Mouse (Mus musculus) intestine, embryonic 15.5 days (tissue): ENCODE measurements around the gene Cirbp. TPM values are rescaled to one million over a fixed set of nuclear protein-coding genes. Genes with fewer than 3 reads are reported as not detected.

Source experiments
- ATAC-seq: fragments of 200-750 bp; cut with Nextera tagmentation; 2 replicates; pipeline ENCODE4 v1.8.0; 2017; ENCODE audit warnings: moderate TSS enrichment, moderate library complexity
- H3K27ac ChIP-seq: fragments of 300-500 bp; sonication (generic); 2 replicates; pipeline ENCODE4 v1.5.1; 2015; ENCODE audit warnings: mild to moderate bottlenecking, inconsistent platforms
- H3K27me3 ChIP-seq: fragments of 300-500 bp; sonication (generic); replicated peaks from 2 replicates; pipeline ENCODE4 v1.6.1; 2015; ENCODE audit warnings: inconsistent platforms
- H3K36me3 ChIP-seq: fragments of 300-500 bp; sonication (generic); 2 replicates; pipeline ENCODE4 v1.6.1; 2015; ENCODE audit warnings: inconsistent platforms
- H3K4me1 ChIP-seq: fragments of 300-500 bp; sonication (generic); replicated peaks from 2 replicates; pipeline ENCODE4 v1.6.1; 2015; ENCODE audit warnings: inconsistent platforms
- H3K4me2 ChIP-seq: fragments of 300-500 bp; sonication (generic); replicated peaks from 2 replicates; pipeline ENCODE4 v1.6.1; 2015; ENCODE audit warnings: mild to moderate bottlenecking, inconsistent platforms
- H3K4me3 ChIP-seq: fragments of 300-500 bp; sonication (generic); replicated peaks from 2 replicates; pipeline ENCODE4 v1.5.1; 2015; ENCODE audit warnings: inconsistent platforms
- H3K9ac ChIP-seq: fragments of 300-500 bp; sonication (generic); 2 replicates; pipeline ENCODE4 v1.6.1; 2015; ENCODE audit warnings: inconsistent platforms
- H3K9me3 ChIP-seq: fragments of 300-500 bp; sonication (generic); 2 replicates; pipeline ENCODE4 v1.6.1; 2016; ENCODE audit warnings: inconsistent platforms
- WGBS: fragments of 180-500 bp; shearing (Covaris S2); methylation state at CpG from one replicate; pipeline ENCODE4 v1.1.7; 2015; 5-methylcytosine and 5-hydroxymethylcytosine counted together
- polyA plus RNA-seq: library from polyadenylated mRNA; unstranded; fragments of >200 nt; fragmentation: Nextera tagmentation; extraction: Ambion mirVana; gene quantifications from 2 replicates; pipeline ENCODE4 v1.2.1, GENCODE M21; 2015

The Cirbp gene
- polyA plus RNA-seq, 1 experiment from 2014 or later, result 83.9 TPM

GRCm38 (mm10) chr10:80131316-80131951 lies 34.4 kb upstream of the Cirbp start:
- H3K36me3 ChIP-seq, result peaks cover 50% of the 10 kb centered on the region
- peak overlapping the region; percentile 2; the same call in 1 of the 2 replicates for H3K4me3 ChIP-seq
- peak overlapping the region; percentile 33 for H3K4me2 ChIP-seq
- no peaks in the 10 kb centered on the region; the same call in 1 of the 2 replicates for H3K27me3 ChIP-seq
- peak overlapping the region; percentile 51 for H3K27ac ChIP-seq
- H3K9me3 ChIP-seq, result no peaks in the 10 kb centered on the region
- WGBS, result 23% methylated on average over 55 of the region's 55 CpGs
- 0 out of 2 replicates have a peak overlapping the region, but pooled peaks have one; percentile 20 for H3K9ac ChIP-seq
- peaks cover 30% of the 10 kb centered on the region for H3K4me1 ChIP-seq
- no peak for ATAC-seq

DNA sequence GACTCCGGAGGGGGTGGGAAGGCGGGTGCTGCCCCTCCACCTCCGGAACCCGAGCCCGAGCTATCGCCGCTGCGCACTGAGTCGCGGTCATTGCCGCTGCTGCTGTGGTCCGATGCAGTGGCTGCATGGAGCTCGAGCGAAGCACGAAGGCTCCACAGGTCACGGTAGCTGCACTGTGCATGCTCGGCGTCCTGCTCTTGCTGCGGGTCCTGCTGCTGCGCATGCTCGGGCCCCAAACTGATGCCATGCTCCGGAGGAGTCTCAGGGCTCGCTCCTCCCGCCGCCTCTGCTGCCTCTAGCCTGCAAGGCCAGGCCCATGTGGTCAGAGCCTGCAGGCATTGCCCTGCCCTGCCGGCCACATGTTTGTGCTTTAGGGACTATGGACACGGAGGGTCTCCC lies 33.8 kb upstream of the Cirbp start:
- WGBS, result 60% methylated on average over 27 of the region's 27 CpGs
- no peak for ATAC-seq
- peaks cover 48% of the 10 kb centered on the region for H3K36me3 ChIP-seq
- H3K9ac ChIP-seq, result no peak overlapping the region
- no peaks in the 10 kb centered on the region for H3K9me3 ChIP-seq
- peak overlapping the region; percentile 2; the same call in 1 of the 2 replicates for H3K4me3 ChIP-seq
- H3K27ac ChIP-seq, result no peak overlapping the region; the same call in 1 of the 2 replicates
- H3K4me2 ChIP-seq, result peak overlapping the region; percentile 33
- H3K27me3 ChIP-seq, result peaks cover 5% of the 10 kb centered on the region
- H3K4me1 ChIP-seq, result peaks cover 35% of the 10 kb centered on the region

DNA sequence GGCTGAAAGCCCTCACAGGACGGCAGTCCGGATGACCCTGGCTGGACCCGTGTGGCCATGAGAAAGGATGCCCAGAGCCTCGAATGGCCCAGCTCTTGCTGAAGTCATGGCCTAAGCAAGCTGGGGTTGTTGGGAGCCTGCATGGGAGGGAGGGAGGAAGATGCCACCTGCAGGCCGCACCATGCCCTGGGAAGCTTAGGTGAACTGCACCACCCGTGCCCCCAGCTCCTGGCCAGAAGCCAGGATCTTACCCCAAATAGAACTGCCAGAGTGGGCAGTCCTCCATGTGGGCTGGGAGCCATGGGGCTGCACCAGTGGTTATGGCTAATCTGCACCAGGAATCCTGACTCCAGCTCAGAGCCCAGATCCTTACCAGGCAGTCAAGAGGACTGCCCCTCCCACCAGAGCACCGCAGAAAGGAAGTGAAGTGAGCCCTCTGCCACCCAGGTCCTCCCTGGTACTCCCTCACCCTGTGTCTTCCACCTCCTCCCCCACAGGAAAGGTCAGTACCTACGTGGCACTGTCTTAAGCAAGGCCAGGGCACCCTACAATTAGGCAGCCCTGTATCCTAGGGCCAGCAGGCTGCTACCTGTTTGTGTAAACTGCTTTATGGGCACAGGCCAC lies 32.4 kb upstream of the Cirbp start:
- peaks cover 13% of the 10 kb centered on the region for H3K27me3 ChIP-seq
- H3K9me3 ChIP-seq, result no peaks in the 10 kb centered on the region
- WGBS, result 74% methylated on average over 8 of the region's 8 CpGs
- H3K27ac ChIP-seq, result no peak overlapping the region
- H3K4me3 ChIP-seq, result no peak overlapping the region
- ATAC-seq, result no peak
- H3K9ac ChIP-seq, result no peak overlapping the region
- H3K36me3 ChIP-seq, result peaks cover 35% of the 10 kb centered on the region
- no peak overlapping the region for H3K4me2 ChIP-seq
- H3K4me1 ChIP-seq, result peaks cover 49% of the 10 kb centered on the region

GRCm38 (mm10) chr10:80134421-80134820 lies 31.4 kb upstream of the Cirbp start:
- H3K4me1 ChIP-seq, result peaks cover 56% of the 10 kb centered on the region
- H3K9me3 ChIP-seq, result no peaks in the 10 kb centered on the region
- peaks cover 16% of the 10 kb centered on the region for H3K27me3 ChIP-seq
- no peak overlapping the region for H3K27ac ChIP-seq
- no peak overlapping the region for H3K4me2 ChIP-seq
- no peak for ATAC-seq
- WGBS, result 89% methylated on average over 9 of the region's 9 CpGs
- H3K9ac ChIP-seq, result no peak overlapping the region; the same call in 1 of the 2 replicates
- no peak overlapping the region for H3K4me3 ChIP-seq
- peaks cover 25% of the 10 kb centered on the region for H3K36me3 ChIP-seq

DNA sequence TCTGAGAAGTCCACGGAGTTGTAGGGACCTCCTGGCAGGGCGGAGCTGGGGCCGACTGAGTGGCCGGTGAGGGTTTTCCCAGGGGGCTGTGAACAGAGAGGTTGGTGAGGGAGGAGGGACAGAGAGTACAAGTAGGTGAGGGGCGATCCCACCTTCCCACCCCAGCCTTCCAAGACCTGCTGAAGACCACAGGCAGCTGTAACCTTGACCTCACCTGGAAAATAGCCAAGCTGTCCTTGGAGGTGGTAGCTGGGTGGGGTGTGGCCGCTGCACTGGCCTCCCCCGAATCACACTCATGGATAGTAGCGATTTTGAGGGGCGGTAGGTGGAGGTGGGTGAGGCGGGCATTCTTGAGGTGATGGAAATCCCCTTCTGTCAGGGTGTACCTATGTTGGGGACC lies 30.6 kb upstream of the Cirbp start:
- no peak overlapping the region for H3K4me2 ChIP-seq
- H3K27ac ChIP-seq, result no peak overlapping the region
- H3K36me3 ChIP-seq, result peaks cover 18% of the 10 kb centered on the region
- no peak overlapping the region for H3K4me3 ChIP-seq
- H3K27me3 ChIP-seq, result peaks cover 16% of the 10 kb centered on the region
- H3K9me3 ChIP-seq, result no peaks in the 10 kb centered on the region
- no peak overlapping the region for H3K9ac ChIP-seq
- 79% methylated on average over 10 of the region's 10 CpGs for WGBS
- no peak for ATAC-seq
- peaks cover 54% of the 10 kb centered on the region for H3K4me1 ChIP-seq

- no peak for ATAC-seq
- H3K36me3 ChIP-seq, result peaks cover 14% of the 10 kb centered on the region
- peaks cover 51% of the 10 kb centered on the region for H3K4me1 ChIP-seq
- no peaks in the 10 kb centered on the region for H3K9me3 ChIP-seq
- no peak overlapping the region for H3K4me2 ChIP-seq
- H3K4me3 ChIP-seq, result no peak overlapping the region
- H3K27me3 ChIP-seq, result peaks cover 16% of the 10 kb centered on the region
- H3K9ac ChIP-seq, result no peak overlapping the region
- WGBS, result 77% methylated on average over 1 of the region's 1 CpGs
- no peak overlapping the region for H3K27ac ChIP-seq
Observed at GRCm38 (mm10) chr10:80135641-80136040, 30.1 kb upstream of the Cirbp start.

- Histone ChIP-seq H3K9ac (peak overlapping the region; percentile 38; the same call in 1 of the 2 replicates), H3K27ac (no peak overlapping the region), H3K9me3 (no peaks in the 10 kb centered on the region), H3K4me3 (peak overlapping the region; percentile 64), H3K27me3 (peaks cover 16% of the 10 kb centered on the region), H3K4me1 (peaks cover 50% of the 10 kb centered on the region), H3K4me2 (peak overlapping the region; percentile 98), H3K36me3 (peaks cover 14% of the 10 kb centered on the region)
- 23% methylated on average over 40 of the region's 49 CpGs for WGBS
- ATAC-seq, result no peak
Observed at GRCm38 (mm10) chr10:80136179-80136951, 29.4 kb upstream of the Cirbp start.

DNA sequence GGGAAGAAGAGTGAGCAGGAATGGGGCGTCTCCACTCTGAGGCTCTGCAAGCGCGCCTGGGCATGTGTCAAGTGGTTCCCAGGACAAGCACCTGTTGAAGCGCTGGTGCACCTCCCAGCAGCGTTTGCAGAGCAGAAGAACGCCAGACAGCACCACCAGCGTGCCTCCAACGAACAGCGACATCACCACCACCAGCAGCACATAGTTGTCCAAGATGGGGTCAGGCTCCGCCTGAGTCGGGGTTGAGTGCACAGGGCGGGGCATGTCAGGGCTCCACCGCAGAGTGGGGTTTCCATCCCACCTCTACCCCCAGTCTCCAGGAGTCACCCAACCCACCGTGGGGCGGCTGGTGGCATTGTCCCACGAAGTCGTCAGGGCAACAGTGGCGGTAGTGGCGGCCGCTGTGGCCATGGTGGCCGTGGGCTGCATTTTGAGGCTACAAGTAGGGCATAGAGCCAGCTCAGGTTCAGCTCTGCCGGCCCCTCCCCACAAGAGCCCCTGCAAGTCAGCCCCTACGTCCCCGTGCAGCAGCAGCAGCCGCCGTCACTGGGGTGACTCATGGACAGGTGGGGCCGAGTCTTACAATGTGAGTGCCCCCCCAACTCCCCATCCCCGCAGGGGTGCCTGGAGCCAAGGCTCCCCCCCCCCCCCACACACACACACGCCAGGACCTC lies 28.7 kb upstream of the Cirbp start:
- H3K4me2 ChIP-seq, result peak overlapping the region; percentile 98
- peaks cover 16% of the 10 kb centered on the region for H3K27me3 ChIP-seq
- no peaks in the 10 kb centered on the region for H3K9me3 ChIP-seq
- H3K36me3 ChIP-seq, result peaks cover 10% of the 10 kb centered on the region
- peak overlapping the region; percentile 64 for H3K4me3 ChIP-seq
- 6% methylated on average over 29 of the region's 29 CpGs for WGBS
- no peak overlapping the region for H3K27ac ChIP-seq
- peak overlapping the region; percentile 38 for H3K9ac ChIP-seq
- ATAC-seq, result no peak
- peaks cover 43% of the 10 kb centered on the region for H3K4me1 ChIP-seq

DNA sequence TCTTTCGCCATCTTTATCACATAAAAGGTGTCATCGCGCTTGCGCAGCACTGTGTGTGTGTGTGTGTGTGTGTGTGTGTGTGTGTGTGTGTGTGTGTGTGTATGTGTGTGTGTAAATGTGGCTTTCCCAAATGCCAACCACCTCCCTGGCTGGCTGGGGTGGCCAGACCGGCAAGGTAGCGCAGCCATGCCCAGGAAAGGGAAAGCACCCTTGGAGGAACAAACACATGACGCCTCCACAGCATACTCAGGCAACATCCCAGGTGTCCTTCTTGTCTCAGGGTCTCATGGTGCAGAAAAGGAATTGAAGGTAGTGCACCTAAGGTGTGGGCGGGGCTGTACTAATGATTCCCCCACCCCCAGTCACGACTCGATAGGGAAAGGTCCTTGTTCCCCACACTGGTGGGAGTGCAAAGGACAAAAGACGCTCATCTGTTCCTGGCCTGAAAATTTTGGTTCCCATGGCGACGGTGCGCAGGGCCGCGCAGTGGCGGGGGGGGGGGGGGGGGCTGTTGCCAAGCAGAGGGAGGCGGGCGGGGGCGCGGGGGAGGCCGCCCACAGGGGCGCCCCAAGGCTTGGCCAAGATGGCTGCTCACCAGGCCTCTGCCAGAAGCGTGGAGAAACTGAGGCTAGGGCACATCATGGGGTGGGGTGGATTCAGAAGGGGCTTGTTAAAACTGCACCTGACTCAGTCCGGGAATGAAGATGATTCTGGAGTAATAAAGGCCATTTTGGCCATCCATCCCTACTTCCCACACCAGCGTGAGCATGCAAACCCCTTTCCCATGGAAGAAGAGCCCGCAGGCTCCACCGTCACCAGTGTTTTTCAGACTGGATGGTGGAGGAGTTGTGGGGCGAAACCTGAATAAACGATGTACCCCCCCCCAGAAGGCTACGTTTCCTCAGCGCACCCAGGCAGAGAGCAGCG lies 27.9 kb upstream of the Cirbp start:
- Histone ChIP-seq H3K9me3 (no peaks in the 10 kb centered on the region), H3K4me1 (peaks cover 43% of the 10 kb centered on the region), H3K27ac (peak overlapping the region; percentile 81), H3K4me2 (peak overlapping the region; percentile 98), H3K9ac (peak overlapping the region; percentile 65), H3K27me3 (peaks cover 16% of the 10 kb centered on the region), H3K4me3 (peak overlapping the region; percentile 64), H3K36me3 (0 out of 2 replicates have a peak, but pooled peaks cover 3% of the 10 kb centered on the region)
- ATAC-seq, result no peak
- WGBS, result 7% methylated on average over 30 of the region's 33 CpGs

DNA sequence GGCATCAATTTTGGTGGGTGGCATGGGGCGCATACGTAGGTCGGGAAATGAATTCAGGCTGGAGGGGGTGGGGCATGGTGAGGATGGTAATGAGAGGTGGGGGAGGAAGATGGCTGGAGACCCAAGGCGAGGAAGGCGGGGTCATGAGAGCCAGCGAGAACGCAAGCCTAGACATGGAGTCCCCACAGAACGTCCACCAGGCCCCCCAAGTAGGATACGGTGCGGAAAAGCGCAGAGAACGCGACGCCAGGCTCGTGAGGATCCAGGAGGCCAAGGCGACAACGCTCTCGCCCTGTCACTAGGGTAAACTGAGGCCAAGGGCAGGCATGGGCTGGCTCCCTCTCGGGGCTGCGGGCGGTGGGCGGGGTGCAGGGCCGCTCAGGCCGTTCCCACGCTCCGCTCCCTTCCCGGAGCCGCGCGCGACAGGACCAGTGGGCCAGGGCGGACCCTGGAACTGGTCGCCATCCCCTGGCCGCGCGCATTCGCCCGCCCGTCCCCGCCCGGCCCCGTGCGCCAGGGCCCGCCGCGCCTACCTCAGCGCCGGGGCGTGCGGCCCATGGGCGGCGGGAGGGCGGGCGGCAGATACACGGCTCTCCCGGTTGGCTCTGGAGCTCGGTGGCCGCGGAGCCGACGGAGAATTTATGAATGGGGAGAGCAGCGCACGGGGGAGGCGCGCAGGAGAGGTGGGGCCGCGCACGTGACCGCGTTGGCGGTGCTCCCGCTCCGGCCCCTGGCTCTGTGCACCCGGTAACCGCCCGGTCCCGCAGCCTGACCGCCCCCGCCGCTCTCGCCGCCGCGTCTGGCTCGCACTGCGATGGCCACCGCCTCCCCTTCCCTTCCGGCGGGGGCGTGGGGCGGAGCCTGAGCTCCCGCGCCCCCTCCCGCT lies 27.0 kb upstream of the Cirbp start, which contains the start of gene Atp5d:
Atp5d (plus strand) TSS at position 80 of the 886 bp plus-strand sequence.
- peak; percentile 14 for ATAC-seq
- Histone ChIP-seq H3K4me1 (peaks cover 47% of the 10 kb centered on the region), H3K27ac (peak within 1 kb of the TSS; percentile 81), H3K36me3 (0 out of 2 replicates have a peak, but pooled peaks cover 6% of the 10 kb centered on the region), H3K27me3 (peaks cover 16% of the 10 kb centered on the region), H3K4me2 (peak within 1 kb of the TSS; percentile 98), H3K9me3 (no peaks in the 10 kb centered on the region), H3K9ac (peak within 1 kb of the TSS; percentile 65), H3K4me3 (peak within 1 kb of the TSS; percentile 64)
- under 1% methylated on average over 91 of the region's 94 CpGs for WGBS
